Mouse (Mus musculus) cerebellum, adult 2 months (tissue): ENCODE results near the gene Ccnd2. TPM values are rescaled to one million over a fixed set of nuclear protein-coding genes. Genes with fewer than 3 reads are reported as not detected.

Experiments
- DNase-seq, 2 experiments: peaks; one replicate each; pipeline ENCODE4 v3.0.0; 2021
- H3K27ac ChIP-seq: fragments of 200-500 bp; 2 replicates; pipeline ENCODE4 v1.5.1; 2012; ENCODE audit warnings: low read length, control low read depth, inconsistent platforms; ENCODE audit not compliant: insufficient read depth
- H3K27me3 ChIP-seq: fragments of 200-500 bp; 2 replicates; pipeline ENCODE4 v1.6.1; 2012; ENCODE audit warnings: inconsistent platforms, mild to moderate bottlenecking, low read length, moderate library complexity; ENCODE audit not compliant: control insufficient read depth, insufficient read depth
- H3K4me1 ChIP-seq: fragments of 200-500 bp; 2 replicates; pipeline ENCODE4 v1.6.1; 2011; ENCODE audit warnings: low read length; ENCODE audit not compliant: control insufficient read depth, insufficient read depth
- H3K4me3 ChIP-seq: fragments of 200-500 bp; replicated peaks from 2 replicates; pipeline ENCODE3; 2011; ENCODE audit warnings: mild to moderate bottlenecking, low read depth, low read length, control low read depth; ENCODE audit not compliant: insufficient read depth
- CTCF ChIP-seq: fragments of 200-500 bp; IDR thresholded peaks from 2 replicates; pipeline ENCODE4 v1.5.1; 2011; ENCODE audit warnings: low read depth, mild to moderate bottlenecking, control low read depth, low read length, moderate library complexity, borderline replicate concordance; ENCODE audit not compliant: insufficient read depth
- POLR2A ChIP-seq: fragments of 200-500 bp; IDR thresholded peaks from 2 replicates; pipeline ENCODE4 v1.6.1; 2011; ENCODE audit warnings: low read length, control low read depth, borderline replicate concordance; ENCODE audit not compliant: insufficient read depth
- WGBS: fragments of 180-500 bp; shearing (Covaris S2); methylation state at CpG from one replicate; pipeline ENCODE4 v1.1.7; 2018; 5-methylcytosine and 5-hydroxymethylcytosine counted together
- polyA plus RNA-seq: library from polyadenylated mRNA; depleted of rRNA; stranded (reverse); fragments of >200 nt; gene quantifications from 2 replicates; pipeline ENCODE4 v1.2.3, GENCODE M21; 2012; rRNA removed

The Ccnd2 gene
- 4.1 and 5.4 TPM in 2 replicates for polyA plus RNA-seq

DNA sequence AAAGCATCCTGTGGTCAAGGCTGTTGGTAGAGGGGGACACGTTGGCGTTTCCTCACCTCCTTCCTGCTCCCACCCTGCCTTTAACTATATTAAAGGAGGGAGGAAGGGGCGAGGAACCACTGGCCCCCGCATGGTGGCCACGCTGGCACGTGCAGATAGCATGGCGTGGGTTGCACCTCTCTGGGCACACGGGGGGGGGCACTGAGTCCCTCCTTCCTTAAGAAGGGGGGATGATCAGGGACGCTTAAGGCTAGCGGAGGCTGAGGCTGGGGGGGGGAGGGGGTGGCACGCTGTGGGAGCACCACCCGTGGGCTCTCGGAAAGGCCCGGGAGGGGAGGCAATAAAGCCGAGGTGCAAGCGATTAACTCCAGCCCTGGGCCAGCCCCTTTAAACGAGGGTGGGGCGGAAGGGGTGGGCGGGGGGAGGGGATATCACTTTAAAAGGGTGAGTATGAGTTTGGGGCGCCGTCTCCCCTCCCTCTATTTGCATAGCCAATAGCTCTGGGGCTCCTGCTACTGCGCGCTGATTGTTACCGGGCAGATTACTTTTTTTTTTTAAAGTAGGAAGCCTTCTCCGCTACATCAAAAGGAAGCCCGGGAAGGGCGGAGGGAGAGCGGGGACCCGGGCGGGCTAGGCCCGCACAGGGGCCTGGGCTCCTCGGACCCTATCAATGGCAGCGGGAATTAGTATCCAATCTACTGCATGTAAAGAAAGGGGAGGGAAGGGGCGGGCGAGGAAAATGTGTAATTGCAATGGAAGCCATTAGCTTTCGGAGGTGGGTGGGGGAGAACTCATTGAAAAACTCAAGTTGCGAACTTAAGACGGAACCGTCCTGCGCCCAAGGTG lies at the start of gene Ccnd2:
Gene Ccnd2, minus strand, starts transcription at position 88 of the 846 bp plus-strand sequence.
- no peak within 1 kb of the TSS for H3K27ac ChIP-seq
- H3K4me1 ChIP-seq, result peaks cover 10% of the 10 kb centered on the region
- peaks cover 16% of the 10 kb centered on the region for H3K27me3 ChIP-seq
- no peak for TF ChIP-seq POLR2A
- TF ChIP-seq CTCF, result no peak
- no peak for DNase-seq
- 2% methylated on average over 40 of the region's 40 CpGs for WGBS
- H3K4me3 ChIP-seq, result peak within 1 kb of the TSS; percentile 42

DNA sequence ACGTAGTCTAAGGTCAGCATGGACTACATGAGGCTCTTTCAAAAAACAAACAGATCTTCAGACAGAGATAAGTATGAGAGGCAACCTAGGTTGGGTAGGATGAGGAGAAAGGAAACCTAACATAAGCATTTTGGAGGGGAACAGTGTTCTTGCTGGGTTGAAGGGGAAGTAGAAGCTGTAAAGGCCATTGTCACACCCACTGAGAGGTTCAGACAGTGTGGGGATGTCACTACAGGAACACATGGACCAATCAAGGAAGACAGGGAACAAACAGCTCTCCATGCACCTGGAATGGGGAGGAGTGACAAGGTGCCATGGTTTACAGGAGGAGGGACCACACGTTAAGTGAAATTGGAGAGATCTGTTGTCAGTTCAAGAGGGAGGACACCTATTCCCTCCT lies 45.0 kb upstream of the Ccnd2 start:
- DNase-seq, result no peak
- Histone ChIP-seq H3K27ac (no peak overlapping the region), H3K4me3 (no peak overlapping the region), H3K27me3 (no peaks in the 10 kb centered on the region), H3K4me1 (no peaks in the 10 kb centered on the region)
- no peak for TF ChIP-seq CTCF
- no peak for TF ChIP-seq POLR2A
- 97% methylated on average over 2 of the region's 2 CpGs for WGBS

GRCm38 (mm10) chr6:127181296-127181695 lies 29.3 kb upstream of the Ccnd2 start:
- DNase-seq, result no peak
- Histone ChIP-seq H3K27ac (no peak overlapping the region), H3K27me3 (no peaks in the 10 kb centered on the region), H3K4me1 (no peaks in the 10 kb centered on the region), H3K4me3 (no peak overlapping the region)
- 9% methylated on average over 12 of the region's 12 CpGs for WGBS
- TF ChIP-seq CTCF, result no peak
- no peak for TF ChIP-seq POLR2A

GRCm38 (mm10) chr6:127179056-127179759 lies 27.2 kb upstream of the Ccnd2 start:
- Histone ChIP-seq H3K27me3 (no peaks in the 10 kb centered on the region), H3K27ac (no peak overlapping the region), H3K4me1 (no peaks in the 10 kb centered on the region), H3K4me3 (no peak overlapping the region)
- WGBS, result 25% methylated on average over 12 of the region's 12 CpGs
- DNase-seq, result no peak
- TF ChIP-seq CTCF, result no peak
- no peak for TF ChIP-seq POLR2A

DNA sequence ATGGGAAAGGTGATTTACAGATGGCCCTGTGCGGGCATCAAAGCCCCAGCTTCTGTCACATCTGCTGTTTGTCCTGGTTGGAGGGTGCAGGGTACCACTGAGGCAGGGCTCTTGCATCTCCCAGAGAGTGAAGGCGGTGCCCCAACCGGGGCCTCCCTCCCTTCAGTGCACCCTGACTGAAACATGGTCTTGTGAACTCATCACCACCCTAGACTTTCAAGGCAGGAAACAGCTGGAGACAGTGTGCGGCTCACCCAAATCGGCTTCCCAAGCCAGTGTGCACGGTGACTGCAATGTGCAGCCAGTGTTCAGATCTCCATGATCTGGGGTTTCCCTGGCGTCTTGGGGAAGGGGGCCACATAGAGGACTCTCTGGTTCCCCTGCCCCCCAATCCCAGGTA lies 26.0 kb upstream of the Ccnd2 start:
- Histone ChIP-seq H3K27me3 (no peaks in the 10 kb centered on the region), H3K4me3 (no peak overlapping the region), H3K27ac (no peak overlapping the region), H3K4me1 (no peaks in the 10 kb centered on the region)
- WGBS, result 64% methylated on average over 7 of the region's 7 CpGs
- no peak for TF ChIP-seq POLR2A
- no peak for TF ChIP-seq CTCF
- no peak for DNase-seq

- no peak for DNase-seq
- no peak overlapping the region for H3K4me3 ChIP-seq
- no peaks in the 10 kb centered on the region for H3K4me1 ChIP-seq
- H3K27me3 ChIP-seq, result no peaks in the 10 kb centered on the region
- WGBS, result 28% methylated on average over 4 of the region's 4 CpGs
- TF ChIP-seq CTCF (no peak), POLR2A (no peak)
- H3K27ac ChIP-seq, result no peak overlapping the region
Observed at GRCm38 (mm10) chr6:127177441-127177840, 25.4 kb upstream of the Ccnd2 start.

GRCm38 (mm10) chr6:127172461-127172860 lies 20.5 kb upstream of the Ccnd2 start:
- H3K27me3 ChIP-seq, result no peaks in the 10 kb centered on the region
- no peak overlapping the region for H3K27ac ChIP-seq
- no peak for TF ChIP-seq CTCF
- TF ChIP-seq POLR2A, result no peak
- no peak overlapping the region for H3K4me3 ChIP-seq
- no peak for DNase-seq
- H3K4me1 ChIP-seq, result no peaks in the 10 kb centered on the region
- 50% methylated on average over 11 of the region's 11 CpGs for WGBS
